Mouse (Mus musculus): ENCODE data around the gene Gm43951. TPM values are rescaled to one million over a fixed set of nuclear protein-coding genes. Genes with fewer than 3 reads are reported as not detected.

The Gm43951 gene
- polyA plus RNA-seq, 1 experiment = 0.10 TPM

- peaks cover 4% of the 10 kb centered on the region for H3K36me3 ChIP-seq (ENCODE audit: control insufficient read depth, insufficient read depth)
- no peak overlapping the region for H3K4me2 ChIP-seq (ENCODE audit: low read depth)
- TF ChIP-seq REST (IDR thresholded peaks at IDR 0.05; ENCODE audit: insufficient read depth, insufficient read length) (no peak), MYOD1 (IDR thresholded peaks at IDR 0.05; ENCODE audit: control insufficient read depth in 1 of 3, insufficient read length in 2 of 3, low read depth in 2 of 3) (no peak), CEBPB (IDR thresholded peaks at IDR 0.05; ENCODE audit: insufficient read depth, poor library complexity, severe bottlenecking) (no peak), MAX (IDR thresholded peaks at IDR 0.05; ENCODE audit: low read depth) (no peak), TCF3 (IDR thresholded peaks at IDR 0.05; ENCODE audit: insufficient read length, low read depth) (no peak), POLR2AphosphoS2 (IDR thresholded peaks at IDR 0.05; ENCODE audit: insufficient read length, low read depth) (no peak), E2F4 (IDR thresholded peaks at IDR 0.05; ENCODE audit: insufficient read depth) (no peak), TCF12 (IDR thresholded peaks at IDR 0.05; ENCODE audit: insufficient read depth, poor library complexity, severe bottlenecking) (no peak), SRF (IDR thresholded peaks at IDR 0.05; ENCODE audit: control insufficient read depth, insufficient read length, low read depth) (no peak), POLR2A (IDR thresholded peaks at IDR 0.05; ENCODE audit: insufficient read length, low read depth) (no peak)
- no peaks in the 10 kb centered on the region for H3K79me2 ChIP-seq (ENCODE audit: control insufficient read depth, insufficient read depth)
- no peak overlapping the region for H3ac ChIP-seq (ENCODE audit: control insufficient read depth, insufficient read length)
- H3K4me3 ChIP-seq = no peak overlapping the region
- no peaks in the 10 kb centered on the region for H3K27me3 ChIP-seq (ENCODE audit: control insufficient read depth, insufficient read depth, insufficient read length)
Observed at GRCm38 (mm10) chr11:72184252-72184651, 22.4 kb downstream of the Gm43951 start.

- no peak overlapping the region for H3K4me2 ChIP-seq (ENCODE audit: low read depth)
- H3K4me3 ChIP-seq = no peak overlapping the region
- TF ChIP-seq E2F4 (IDR thresholded peaks at IDR 0.05; ENCODE audit: insufficient read depth) (no peak), MYOD1 (IDR thresholded peaks at IDR 0.05; ENCODE audit: control insufficient read depth in 1 of 3, insufficient read length in 2 of 3, low read depth in 2 of 3) (no peak), TCF3 (IDR thresholded peaks at IDR 0.05; ENCODE audit: insufficient read length, low read depth) (no peak)
- no peak overlapping the region for H3ac ChIP-seq (ENCODE audit: control insufficient read depth, insufficient read length)
- H3K27me3 ChIP-seq (ENCODE audit: control insufficient read depth, insufficient read depth, insufficient read length) = no peaks in the 10 kb centered on the region
- H3K36me3 ChIP-seq (ENCODE audit: control insufficient read depth, insufficient read depth) = peaks cover 5% of the 10 kb centered on the region
- no peaks in the 10 kb centered on the region for H3K79me2 ChIP-seq (ENCODE audit: control insufficient read depth, insufficient read depth)
Observed at GRCm38 (mm10) chr11:72181136-72181535, 25.5 kb downstream of the Gm43951 start.

- Histone ChIP-seq H3ac (ENCODE audit: control insufficient read depth, insufficient read length) (no peak overlapping the region), H3K36me3 (ENCODE audit: control insufficient read depth, insufficient read depth) (peaks cover 8% of the 10 kb centered on the region)
- TF ChIP-seq TCF3 (IDR thresholded peaks at IDR 0.05; ENCODE audit: insufficient read length, low read depth) (no peak), MYOD1 (IDR thresholded peaks at IDR 0.05; ENCODE audit: control insufficient read depth in 1 of 3, insufficient read length in 2 of 3, low read depth in 2 of 3) (no peak), USF1 (IDR thresholded peaks at IDR 0.05; ENCODE audit: low read depth) (no peak), REST (IDR thresholded peaks at IDR 0.05; ENCODE audit: insufficient read depth, insufficient read length) (no peak), POLR2AphosphoS2 (IDR thresholded peaks at IDR 0.05; ENCODE audit: insufficient read length, low read depth) (no peak), E2F4 (IDR thresholded peaks at IDR 0.05; ENCODE audit: insufficient read depth) (no peak), TCF12 (IDR thresholded peaks at IDR 0.05; ENCODE audit: insufficient read depth, poor library complexity, severe bottlenecking) (no peak), POLR2A (IDR thresholded peaks at IDR 0.05; ENCODE audit: insufficient read length, low read depth) (no peak), MAX (IDR thresholded peaks at IDR 0.05; ENCODE audit: low read depth) (no peak), SRF (IDR thresholded peaks at IDR 0.05; ENCODE audit: control insufficient read depth, insufficient read length, low read depth) (no peak), MYOG (IDR thresholded peaks at IDR 0.05; ENCODE audit: control insufficient read depth in 1 of 3, insufficient read depth in 1 of 3, insufficient read length in 2 of 3, low read depth in 2 of 3) (no peak), CEBPB (IDR thresholded peaks at IDR 0.05; ENCODE audit: insufficient read depth, poor library complexity, severe bottlenecking) (no peak)
Observed at GRCm38 (mm10) chr11:72180556-72180955, 26.1 kb downstream of the Gm43951 start.

GRCm38 (mm10) chr11:72176553-72176952 lies 30.1 kb downstream of the Gm43951 start:
- Histone ChIP-seq H3K4me2 (ENCODE audit: low read depth) (no peak overlapping the region), H3K4me3 (no peak overlapping the region), H3K27me3 (ENCODE audit: control insufficient read depth, insufficient read depth, insufficient read length) (no peaks in the 10 kb centered on the region), H3K36me3 (ENCODE audit: control insufficient read depth, insufficient read depth) (peaks cover 30% of the 10 kb centered on the region), H3ac (ENCODE audit: control insufficient read depth, insufficient read length) (no peak overlapping the region), H3K79me2 (ENCODE audit: control insufficient read depth, insufficient read depth) (no peaks in the 10 kb centered on the region)
- TF ChIP-seq TCF12 (IDR thresholded peaks at IDR 0.05; ENCODE audit: insufficient read depth, poor library complexity, severe bottlenecking) = no peak
- TF ChIP-seq MYOG (IDR thresholded peaks at IDR 0.05; ENCODE audit: control insufficient read depth in 1 of 3, insufficient read depth in 1 of 3, insufficient read length in 2 of 3, low read depth in 2 of 3) = no peak
- no peak for TF ChIP-seq SRF (IDR thresholded peaks at IDR 0.05; ENCODE audit: control insufficient read depth, insufficient read length, low read depth)
- no peak for TF ChIP-seq E2F4 (IDR thresholded peaks at IDR 0.05; ENCODE audit: insufficient read depth)
- TF ChIP-seq MYOD1 (IDR thresholded peaks at IDR 0.05; ENCODE audit: control insufficient read depth in 1 of 3, insufficient read length in 2 of 3, low read depth in 2 of 3) = no peak
- TF ChIP-seq TCF3 (IDR thresholded peaks at IDR 0.05; ENCODE audit: insufficient read length, low read depth) = no peak
- no peak for TF ChIP-seq POLR2AphosphoS2 (IDR thresholded peaks at IDR 0.05; ENCODE audit: insufficient read length, low read depth)
- TF ChIP-seq REST (IDR thresholded peaks at IDR 0.05; ENCODE audit: insufficient read depth, insufficient read length) = no peak

More at GRCm38 (mm10) chr11:72180556-72180955, 26.1 kb downstream of the Gm43951 start:
- no peak overlapping the region for H3K4me3 ChIP-seq
- no peak overlapping the region for H3K4me2 ChIP-seq (ENCODE audit: low read depth)
- no peaks in the 10 kb centered on the region for H3K27me3 ChIP-seq (ENCODE audit: control insufficient read depth, insufficient read depth, insufficient read length)
- H3K79me2 ChIP-seq (ENCODE audit: control insufficient read depth, insufficient read depth) = no peaks in the 10 kb centered on the region

GRCm38 (mm10) chr11:72175966-72176365 lies 30.7 kb downstream of the Gm43951 start:
- no peak for TF ChIP-seq E2F4 (IDR thresholded peaks at IDR 0.05; ENCODE audit: insufficient read depth)
- no peak for TF ChIP-seq MYOG (IDR thresholded peaks at IDR 0.05; ENCODE audit: control insufficient read depth in 1 of 3, insufficient read depth in 1 of 3, insufficient read length in 2 of 3, low read depth in 2 of 3)
- TF ChIP-seq REST (IDR thresholded peaks at IDR 0.05; ENCODE audit: insufficient read depth, insufficient read length) = no peak
- TF ChIP-seq SRF (IDR thresholded peaks at IDR 0.05; ENCODE audit: control insufficient read depth, insufficient read length, low read depth) = no peak
- no peak for TF ChIP-seq POLR2A (IDR thresholded peaks at IDR 0.05; ENCODE audit: insufficient read length, low read depth)
- TF ChIP-seq TCF3 (IDR thresholded peaks at IDR 0.05; ENCODE audit: insufficient read length, low read depth) = no peak
- no peak for TF ChIP-seq MYOD1 (IDR thresholded peaks at IDR 0.05; ENCODE audit: control insufficient read depth in 1 of 3, insufficient read length in 2 of 3, low read depth in 2 of 3)
- TF ChIP-seq CEBPB (IDR thresholded peaks at IDR 0.05; ENCODE audit: insufficient read depth, poor library complexity, severe bottlenecking) = no peak
- no peak for TF ChIP-seq TCF12 (IDR thresholded peaks at IDR 0.05; ENCODE audit: insufficient read depth, poor library complexity, severe bottlenecking)
- Histone ChIP-seq H3ac (ENCODE audit: control insufficient read depth, insufficient read length) (no peak overlapping the region), H3K79me2 (ENCODE audit: control insufficient read depth, insufficient read depth) (no peaks in the 10 kb centered on the region), H3K4me2 (ENCODE audit: low read depth) (no peak overlapping the region), H3K36me3 (ENCODE audit: control insufficient read depth, insufficient read depth) (peaks cover 30% of the 10 kb centered on the region), H3K27me3 (ENCODE audit: control insufficient read depth, insufficient read depth, insufficient read length) (no peaks in the 10 kb centered on the region), H3K4me3 (no peak overlapping the region)
